Mouse (Mus musculus): ENCODE results near the gene Shld2.

Shld2 gene

DNA sequence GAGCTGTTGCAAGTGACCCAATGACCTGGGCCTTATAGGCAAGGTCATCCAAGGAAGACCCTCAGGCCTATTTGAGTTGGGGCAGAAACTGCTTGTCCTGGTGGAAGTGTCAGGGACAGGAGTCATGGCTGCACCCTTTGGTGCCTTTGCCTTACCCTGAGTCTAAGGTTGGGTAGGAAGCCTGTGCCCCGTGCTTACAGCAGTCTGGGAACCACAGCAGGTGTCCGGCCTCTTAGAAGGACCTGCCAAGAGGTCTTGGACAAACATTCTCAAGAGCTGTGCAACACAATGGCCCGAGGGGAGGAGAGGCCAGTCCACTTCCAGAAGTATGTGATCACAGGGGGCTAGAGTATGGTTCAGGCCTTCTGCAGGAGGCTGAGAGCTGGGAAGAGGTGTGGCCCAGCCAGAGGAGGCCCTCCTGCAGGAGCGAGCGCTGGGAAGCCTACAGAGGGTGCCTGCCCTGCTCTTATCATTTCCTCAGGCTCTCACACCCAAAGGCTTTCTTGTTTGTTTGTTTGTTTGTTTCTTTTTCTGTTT, 86.9 kb downstream of the Shld2 start:
- DNase-seq (ENCODE audit: extremely low spot score, low read depth, low spot score), result no peak

DNA sequence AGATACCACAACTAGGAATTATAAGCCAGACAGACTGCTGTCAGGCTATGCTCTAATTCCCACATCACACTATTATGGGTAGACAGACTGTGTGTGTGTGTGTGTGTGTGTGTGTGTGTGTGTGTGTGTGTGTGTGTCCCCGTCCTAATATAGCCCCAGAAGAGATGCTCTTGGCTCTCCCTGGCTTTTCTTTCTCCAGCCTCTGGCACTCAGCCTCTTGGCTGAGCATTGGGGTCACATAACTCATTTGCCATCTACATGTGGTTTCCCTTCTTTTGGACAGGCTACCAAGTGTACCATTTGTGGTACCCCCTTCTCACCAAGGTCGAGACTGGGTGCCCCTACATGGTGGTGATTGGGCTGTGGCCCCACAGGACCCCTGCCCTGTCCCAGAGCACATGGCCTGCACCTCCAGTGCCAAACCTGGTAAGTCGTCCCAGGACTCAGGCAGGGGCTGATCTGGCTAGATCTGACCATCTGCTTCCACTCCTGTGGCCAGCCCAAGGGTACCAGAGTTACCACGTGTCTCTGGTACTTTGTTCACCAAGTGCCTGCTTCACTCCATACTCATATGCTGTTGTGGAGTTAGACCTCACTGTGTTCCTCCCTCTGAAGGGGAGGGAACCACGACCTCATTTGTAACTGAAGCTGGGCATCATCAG, 88.7 kb downstream of the Shld2 start:
- DNase-seq (ENCODE audit: extremely low spot score, low read depth, low spot score), result no peak

DNA sequence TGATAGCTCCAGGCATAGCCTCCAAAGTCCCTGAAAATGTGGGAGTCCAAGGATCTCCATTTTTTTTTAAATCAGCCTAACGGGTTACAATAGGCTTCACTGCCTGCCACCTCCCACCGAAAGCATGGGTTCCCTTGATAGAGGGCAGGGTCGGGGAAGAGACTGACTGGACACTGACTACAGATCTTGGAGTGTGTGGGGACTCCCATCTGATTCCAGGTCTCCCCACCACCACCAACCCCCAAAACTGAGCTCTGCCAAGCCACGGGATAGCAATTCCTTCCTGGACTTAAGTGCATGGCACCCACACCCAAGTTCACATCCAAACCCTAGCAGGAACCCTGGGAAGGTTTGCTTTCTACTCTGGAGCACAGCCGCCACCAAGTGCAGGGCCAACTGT, 89.9 kb downstream of the Shld2 start:
- DNase-seq (ENCODE audit: extremely low spot score, low read depth, low spot score), result no peak

- DNase-seq (ENCODE audit: extremely low spot score, low read depth, low spot score), result no peak
Measured at GRCm38 (mm10) chr14:34219786-34220198, 90.5 kb downstream of the Shld2 start.

DNA sequence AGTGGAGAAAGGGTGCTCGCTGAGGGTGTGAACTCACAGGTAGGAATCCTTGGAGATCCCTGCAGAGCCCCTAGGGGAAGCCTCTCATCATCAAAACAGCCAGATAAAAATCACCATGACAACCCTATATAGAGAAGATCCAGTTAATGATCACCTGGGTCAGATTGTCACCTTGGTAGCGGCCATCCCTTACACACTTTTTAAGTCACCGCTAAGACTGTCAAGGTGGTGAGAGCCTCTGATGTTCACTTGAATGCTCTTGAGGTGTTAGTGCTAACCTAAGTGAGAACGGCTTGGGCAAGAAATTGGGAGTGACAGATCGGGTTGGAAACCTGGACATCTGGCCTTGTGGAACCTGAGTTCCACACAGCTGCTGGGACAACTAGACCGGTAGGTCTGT, 91.0 kb downstream of the Shld2 start, which contains the start of gene Syt15:
TSS of gene Syt15 (plus strand) at position 301 of the 400 bp plus-strand sequence.
- DNase-seq (ENCODE audit: extremely low spot score, low read depth, low spot score), result no peak

GRCm38 (mm10) chr14:34215451-34216127, 94.7 kb downstream of the Shld2 start:
- no peak for DNase-seq (ENCODE audit: extremely low spot score, low read depth, low spot score)

DNA sequence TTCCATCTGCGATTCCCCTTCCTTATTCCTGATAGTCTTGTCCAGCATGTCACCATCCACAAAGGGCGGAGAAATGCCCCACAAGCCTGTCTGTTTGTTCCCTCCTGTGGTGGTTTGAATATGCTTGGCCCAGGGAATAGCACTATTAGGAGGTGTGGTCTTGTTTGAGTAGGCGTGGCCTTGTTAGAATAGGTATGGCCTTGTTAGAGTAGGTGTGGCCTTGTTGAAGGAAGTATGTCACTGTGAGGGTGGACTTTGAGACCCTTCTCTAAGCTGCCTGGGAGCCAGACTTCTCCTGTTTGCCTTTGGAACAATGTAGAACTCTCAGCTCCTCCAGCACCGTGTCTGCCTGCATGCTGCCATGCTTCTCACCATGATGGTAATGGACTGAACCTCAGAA, 100.4 kb downstream of the Shld2 start:
- no peak for DNase-seq (ENCODE audit: extremely low spot score, low read depth, low spot score)

DNA sequence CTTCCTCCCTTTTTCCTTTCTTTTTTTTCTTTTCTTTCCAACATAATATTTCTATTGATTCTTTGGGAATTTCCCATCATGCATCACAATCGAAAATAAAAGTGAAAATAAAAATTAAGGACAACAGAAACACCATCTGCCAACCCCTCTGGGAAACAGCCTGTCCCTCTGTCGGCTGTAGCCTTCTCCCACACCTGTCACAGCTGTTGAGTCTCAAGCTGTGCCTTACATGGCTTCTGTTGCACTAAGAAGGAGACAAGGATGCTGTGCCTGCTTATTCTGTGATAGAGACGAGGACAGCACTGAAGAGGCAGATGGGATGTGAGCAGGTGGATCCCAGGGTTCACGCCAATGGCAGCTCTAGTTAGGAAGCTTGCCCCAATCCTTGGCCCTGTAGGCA, 101.2 kb downstream of the Shld2 start:
- DNase-seq (ENCODE audit: extremely low spot score, low read depth, low spot score), result no peak

GRCm38 (mm10) chr14:34208651-34209050, 101.6 kb downstream of the Shld2 start:
- DNase-seq (ENCODE audit: extremely low spot score, low read depth, low spot score), result no peak

GRCm38 (mm10) chr14:34207996-34208395, 102.3 kb downstream of the Shld2 start:
- no peak for DNase-seq (ENCODE audit: extremely low spot score, low read depth, low spot score)

- no peak for DNase-seq (ENCODE audit: extremely low spot score, low read depth, low spot score)
Measured at GRCm38 (mm10) chr14:34201231-34202035, 108.9 kb downstream of the Shld2 start, which contains the start of gene Gprin2. TSS of gene Gprin2 (minus strand) at chr14:34201653.

- DNase-seq (ENCODE audit: extremely low spot score, low read depth, low spot score), result no peak
Measured at GRCm38 (mm10) chr14:34200738-34201230, 109.5 kb downstream of the Shld2 start.

- no peak for DNase-seq (ENCODE audit: extremely low spot score, low read depth, low spot score)
Measured at GRCm38 (mm10) chr14:34196706-34197105, 113.6 kb downstream of the Shld2 start.

DNA sequence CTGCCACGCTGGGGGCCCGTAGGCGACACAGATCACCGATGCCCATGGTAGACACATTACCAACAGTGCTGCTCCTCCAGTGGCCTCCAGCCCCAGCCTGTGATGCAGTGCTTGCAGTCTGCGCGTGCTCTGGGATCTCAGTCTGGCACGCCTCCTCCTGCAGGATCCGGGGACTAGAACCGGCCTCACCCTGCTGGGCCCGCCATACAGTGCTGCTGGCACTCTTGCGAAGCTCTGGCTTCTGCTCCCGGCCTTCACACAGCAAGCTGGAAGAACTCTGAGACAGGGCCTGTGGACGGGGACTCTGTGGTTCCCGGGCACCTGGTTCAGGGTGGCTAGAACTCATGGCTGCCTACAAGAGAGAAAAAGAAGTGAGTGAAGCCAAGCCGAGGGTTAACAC, 114.8 kb downstream of the Shld2 start:
- no peak for DNase-seq (ENCODE audit: extremely low spot score, low read depth, low spot score)

DNA sequence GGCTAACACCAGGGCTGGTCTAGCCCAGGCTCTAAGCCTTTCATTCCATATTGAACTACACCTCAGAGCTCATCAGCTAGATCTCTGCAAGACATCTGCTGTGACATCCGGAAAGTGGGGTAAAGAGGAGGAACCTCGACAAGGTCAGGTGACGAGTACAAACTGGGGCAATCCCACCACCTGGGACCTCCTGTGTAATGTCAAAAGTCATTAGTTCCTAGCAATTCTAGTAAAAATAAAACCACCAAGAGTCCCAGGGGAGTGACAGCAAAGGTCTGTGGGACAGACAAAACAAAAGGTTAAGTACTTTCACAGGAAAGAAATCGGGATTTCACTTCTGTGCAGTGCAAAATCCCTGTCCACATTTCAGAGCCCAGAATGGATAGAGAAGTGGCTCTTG, 116.4 kb downstream of the Shld2 start:
- DNase-seq (ENCODE audit: extremely low spot score, low read depth, low spot score), result no peak

DNA sequence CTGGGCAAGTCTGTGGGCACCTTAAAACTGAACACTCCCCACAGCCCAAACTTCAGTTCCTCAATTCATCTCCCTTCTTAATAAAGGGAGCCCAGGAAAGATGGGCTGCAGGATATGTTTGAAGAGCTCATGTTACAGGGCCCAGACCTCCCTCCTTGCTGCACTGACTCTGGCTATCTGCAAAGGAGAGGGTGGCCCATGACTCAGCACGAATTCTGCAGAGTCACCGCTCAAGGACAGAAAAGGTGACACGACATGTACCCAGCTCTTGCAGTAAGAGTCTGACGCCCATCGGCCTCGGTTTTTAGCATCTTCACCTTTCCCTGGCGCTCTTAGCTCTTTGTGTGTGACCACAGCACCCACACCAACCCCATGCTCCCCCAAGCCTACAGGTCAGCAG, 119.9 kb downstream of the Shld2 start:
- no peak for DNase-seq (ENCODE audit: extremely low spot score, low read depth, low spot score)

GRCm38 (mm10) chr14:34188629-34189028, 121.7 kb downstream of the Shld2 start:
- DNase-seq (ENCODE audit: extremely low spot score, low read depth, low spot score), result no peak

All from hindlimb bud, embryonic 11.5 days (tissue).